Mouse (Mus musculus) CD4-positive, CD25-positive, alpha-beta regulatory T cell, adult 4 months (primary cell): ENCODE data around the gene Gm13088. TPM values are rescaled to one million over a fixed set of nuclear protein-coding genes. Genes with fewer than 3 reads are reported as not detected.
"Not testable (repeated sequence)": the region's sequence is repeated elsewhere in the genome, so short reads cannot be mapped to it uniquely, and the experiment has no call there.

ENCODE experiments used
- ATAC-seq: one replicate; pipeline ENCODE4 v1.8.0; 2017
- polyA plus RNA-seq, 2 experiments: library from polyadenylated mRNA; unstranded; fragments of 100-300 nt; shearing (Covaris generic); gene quantifications; one replicate each; pipeline ENCODE4 v1.2.1; 2017

Gm13088 gene
- not detected for polyA plus RNA-seq

- not testable (repeated sequence) for ATAC-seq
Measured at GRCm38 (mm10) chr4:143657146-143657545, at the start of gene Gm13088. Gene Gm13088, minus strand, starts transcription at chr4:143657246.

GRCm38 (mm10) chr4:143702611-143703010 is 45.6 kb upstream of the Gm13088 start, which contains the start of gene Gm13089:
Gene Gm13089, minus strand, starts transcription at chr4:143702711.
- ATAC-seq = no peak

DNA sequence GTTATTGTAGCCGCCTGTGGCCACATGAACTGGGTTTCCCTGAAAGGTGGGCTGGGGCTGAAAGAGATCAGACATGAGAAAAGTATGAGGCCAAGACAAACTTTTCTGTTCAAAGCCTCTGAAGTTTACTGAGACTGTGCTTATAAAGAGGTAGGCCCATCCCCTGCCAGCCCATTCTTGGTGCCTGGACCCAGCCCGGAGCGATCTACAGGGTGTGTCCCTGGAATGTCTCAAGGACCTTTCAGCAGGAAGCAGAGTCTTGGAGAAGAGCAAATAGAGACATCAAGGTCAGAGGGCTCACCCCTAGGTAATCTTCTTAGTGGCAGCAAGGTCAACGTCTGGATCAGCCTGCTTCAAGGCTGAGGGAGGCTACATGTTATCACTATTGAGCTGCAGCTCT is 38.9 kb downstream of the Gm13088 start:
- ATAC-seq = not testable (repeated sequence)

DNA sequence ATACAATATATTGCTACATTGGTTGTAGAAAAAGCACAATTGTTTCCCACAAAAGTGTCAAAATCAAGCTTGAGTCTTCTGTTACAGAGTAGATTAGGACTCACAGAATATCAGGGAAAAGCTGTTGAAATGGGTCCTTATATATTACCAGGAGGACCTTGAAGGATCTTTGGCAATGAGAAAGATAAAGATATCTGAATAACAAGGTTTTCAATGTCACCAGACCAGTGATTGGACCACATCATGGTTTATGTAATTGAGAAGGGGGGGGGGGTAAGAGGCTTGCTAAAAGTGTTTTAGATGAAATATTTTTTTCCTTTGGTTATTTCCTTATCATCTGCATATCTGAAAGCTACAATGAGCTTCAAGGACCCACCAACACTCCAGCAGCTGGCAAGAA is 42.3 kb downstream of the Gm13088 start, which contains the start of gene Gm13083:
Gene Gm13083 (plus strand): TSS at position 301 of the 400 bp plus-strand sequence.
- not testable (repeated sequence) for ATAC-seq

- not testable (repeated sequence) for ATAC-seq
Measured at GRCm38 (mm10) chr4:143611927-143612326, 45.1 kb downstream of the Gm13088 start.

Other genes with a start within 250 kb of the Gm13088 start
- gene Pramef8, start 244.8 kb downstream of the Gm13088 start, polyA plus RNA-seq = 10 to 100 TPM; 39.9 to 71.9 TPM
- gene Oog4, start 206.9 kb downstream of the Gm13088 start, polyA plus RNA-seq = not detected
- not detected for gene Gm13043, start 145.9 kb downstream of the Gm13088 start, polyA plus RNA-seq
- gene Gm13040, start 121.3 kb downstream of the Gm13088 start, polyA plus RNA-seq = not detected
- gene BC080695, start 105.5 kb downstream of the Gm13088 start, polyA plus RNA-seq = not detected
- gene Gm13057, start 105.5 kb downstream of the Gm13088 start, polyA plus RNA-seq = not detected
- not detected for gene Gm13083, start 42.2 kb downstream of the Gm13088 start, polyA plus RNA-seq
- gene Gm13089, start 45.5 kb upstream of the Gm13088 start, polyA plus RNA-seq = not detected
- not detected for gene Gm13078, start 62.2 kb upstream of the Gm13088 start, polyA plus RNA-seq
- gene Gm13023, start 132.1 kb upstream of the Gm13088 start, polyA plus RNA-seq = not detected
- gene Gm13084, start 158.8 kb upstream of the Gm13088 start, polyA plus RNA-seq = not detected
- not detected for gene Gm13103, start 189.3 kb upstream of the Gm13088 start, polyA plus RNA-seq
- gene Pramef6, start 243.1 kb upstream of the Gm13088 start, polyA plus RNA-seq = not detected